Mouse (Mus musculus) testis, postnatal 14 days (tissue): ENCODE results near the gene Padi1.

ENCODE experiments used
- DNase-seq: peaks from one replicate; pipeline ENCODE4 v3.0.0; 2021; ENCODE audit warnings: low spot score

Gene Padi1

DNA sequence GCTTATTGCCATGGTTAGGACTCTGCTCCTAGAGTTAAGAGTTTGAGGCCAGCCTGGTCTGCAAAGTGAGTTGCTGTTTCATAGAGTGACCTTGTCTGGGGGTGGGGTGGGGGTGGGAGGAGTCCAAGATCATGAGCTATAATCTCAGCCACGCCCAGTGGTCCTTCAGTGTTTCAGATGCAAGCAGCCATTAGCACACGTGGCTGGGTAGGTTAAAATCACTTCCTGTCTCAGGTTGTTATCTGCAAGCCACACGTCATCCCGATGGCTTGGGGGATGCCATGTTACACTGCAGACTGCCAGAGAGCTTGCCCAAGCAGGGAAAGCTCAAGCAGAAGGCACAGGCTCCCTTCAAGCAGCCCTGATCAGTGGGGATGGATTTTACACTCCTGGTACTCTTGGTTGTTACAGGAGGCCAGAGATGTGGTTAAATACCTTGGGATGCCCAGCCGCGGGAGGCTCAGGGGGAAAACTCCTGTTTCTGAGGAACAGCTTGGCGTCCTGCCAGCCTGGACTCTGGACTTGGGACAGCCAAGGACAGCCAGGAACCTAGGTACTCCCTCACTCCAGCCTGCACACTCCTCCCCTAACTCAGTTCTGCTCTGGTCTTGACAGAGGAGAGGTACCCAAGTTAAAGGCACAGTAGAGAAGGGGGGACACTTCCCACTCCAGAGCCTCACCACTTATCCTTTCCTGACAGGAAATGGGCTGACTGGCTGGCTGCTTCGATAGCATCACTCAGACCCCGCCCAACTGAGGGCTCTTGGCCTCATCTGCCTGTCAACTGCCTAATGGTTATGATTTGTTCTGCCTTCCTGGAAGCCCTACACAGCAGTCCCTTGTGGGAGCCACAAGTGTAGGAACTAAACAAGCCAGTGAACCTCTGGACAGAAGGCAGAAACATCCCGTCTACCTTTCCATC lies 29.3 kb downstream of the Padi1 start:
- no peak for DNase-seq

DNA sequence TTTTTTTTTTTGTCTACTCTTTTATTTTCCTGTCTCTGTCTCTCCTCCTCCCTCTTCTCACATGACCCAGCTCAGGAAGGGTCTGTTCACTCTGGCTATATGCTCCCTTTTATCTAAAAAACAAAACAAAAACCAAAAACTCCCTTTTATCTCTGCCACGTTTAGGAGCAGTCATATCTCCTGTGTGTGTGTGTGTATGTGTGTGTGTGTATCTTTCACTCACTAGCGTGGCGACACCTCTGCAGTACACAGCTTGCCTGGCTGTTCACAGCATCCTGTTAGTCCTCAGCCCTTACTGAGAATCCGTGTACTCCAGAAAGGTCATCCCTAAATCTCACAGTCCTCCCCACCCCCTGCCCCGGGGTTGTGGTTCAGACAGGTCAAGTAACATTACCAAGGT lies 30.1 kb downstream of the Padi1 start:
- DNase-seq = no peak

DNA sequence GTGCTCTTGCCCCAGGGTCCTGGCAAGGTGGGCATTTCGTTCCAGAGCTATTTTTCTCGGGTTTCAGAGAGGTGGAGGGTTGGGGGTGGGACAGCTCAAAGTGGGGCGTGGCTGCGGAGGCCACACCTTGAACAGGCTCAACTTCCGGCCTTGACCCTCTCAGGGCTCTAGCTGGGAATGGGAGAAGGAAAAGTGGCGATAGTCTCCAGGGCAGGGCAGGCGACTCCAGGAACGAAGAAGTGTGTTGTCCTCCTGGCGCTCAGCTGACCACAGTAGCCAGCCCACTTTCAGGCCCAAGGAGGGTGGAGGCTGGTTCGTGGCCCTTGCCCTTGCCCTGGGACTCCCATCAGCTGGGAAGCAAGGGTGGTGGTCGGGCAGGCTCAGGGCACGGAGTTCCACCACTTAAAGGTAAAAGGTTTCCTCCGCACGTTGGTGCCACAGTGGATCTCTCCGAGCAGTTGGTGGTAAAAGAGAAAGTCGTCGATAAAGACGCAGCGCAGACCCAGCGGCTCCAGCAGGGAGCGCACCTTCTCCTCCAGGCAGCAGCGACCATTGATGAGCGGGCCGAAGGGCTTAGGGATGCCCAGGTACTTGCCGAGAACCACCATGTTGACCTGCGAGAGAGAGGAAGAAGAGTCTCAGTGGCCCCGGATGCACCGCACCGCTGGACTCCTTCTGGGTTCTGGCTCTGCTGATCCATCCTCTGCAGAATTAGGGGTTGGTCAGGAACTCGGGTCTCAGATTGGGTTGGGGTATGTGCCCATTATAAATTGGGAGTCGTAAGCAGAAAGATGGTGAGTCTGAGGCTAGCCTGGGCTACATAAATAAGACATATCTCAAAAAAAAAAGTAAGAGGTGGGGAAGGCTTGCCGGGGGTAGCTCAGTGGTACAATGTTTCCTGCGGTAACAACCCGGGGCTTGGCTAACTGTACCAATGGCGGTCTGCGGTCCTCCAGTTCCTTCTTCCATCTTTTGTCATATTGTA lies 31.0 kb downstream of the Padi1 start:
- DNase-seq = no peak

DNA sequence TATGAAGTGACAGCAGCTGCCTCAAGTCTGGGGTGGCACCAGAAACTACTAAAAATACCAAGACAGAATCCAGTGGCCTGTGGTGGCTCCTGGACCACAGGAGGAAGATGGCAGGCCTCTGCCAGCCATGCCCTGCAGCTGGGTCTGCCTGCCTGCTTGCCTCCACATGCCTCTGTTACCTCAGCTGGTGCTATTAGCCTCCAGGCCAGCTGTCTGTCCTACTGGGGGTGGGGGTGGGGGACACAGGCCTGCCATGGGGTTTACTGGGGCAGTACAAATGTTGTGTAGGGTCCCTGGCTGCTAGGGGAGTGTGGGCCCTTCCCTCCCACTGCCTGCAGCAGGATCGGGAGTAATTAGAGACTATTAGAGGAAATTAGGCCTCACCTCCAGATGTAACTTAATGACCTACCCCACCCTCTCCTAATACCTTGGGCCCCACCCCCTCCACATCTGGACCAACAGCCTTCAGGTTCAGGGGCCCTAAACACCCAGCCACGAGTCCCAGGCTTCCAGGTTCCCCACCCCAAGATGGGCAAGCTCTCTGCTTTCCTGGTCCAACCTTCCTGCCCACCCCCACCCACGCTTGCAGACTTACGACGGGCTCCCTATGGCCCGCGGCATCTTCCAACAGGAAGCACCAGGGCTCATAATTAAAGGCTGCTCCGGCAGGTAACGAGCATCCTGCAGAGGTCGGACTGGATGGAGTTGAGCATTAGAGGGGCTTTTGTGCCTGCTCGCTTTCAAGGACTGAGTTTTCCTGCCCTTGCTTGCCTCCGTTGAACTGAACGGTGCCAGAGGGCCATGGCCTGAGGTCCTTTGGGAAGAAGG lies 32.0 kb downstream of the Padi1 start:
- DNase-seq = no peak

DNA sequence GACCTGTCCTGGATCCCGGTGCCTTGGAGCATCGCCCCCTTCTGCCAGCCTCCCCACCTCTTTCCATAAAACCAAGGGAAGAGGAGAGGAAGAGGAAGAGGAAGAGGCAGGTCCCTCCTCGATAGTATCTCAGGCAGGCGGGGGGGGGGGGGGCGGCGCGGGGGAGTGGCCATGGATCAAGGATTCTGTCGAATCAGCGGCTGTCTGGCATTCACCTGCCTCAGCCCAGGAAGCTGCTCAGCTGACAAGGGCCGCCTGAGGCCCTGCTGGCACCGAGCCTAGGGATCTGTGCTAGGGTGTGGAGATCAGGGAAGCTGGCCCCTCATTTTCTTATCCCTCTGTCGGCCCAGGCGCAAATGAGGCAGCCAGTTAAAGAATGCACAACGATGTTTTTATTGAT lies 33.0 kb downstream of the Padi1 start:
- DNase-seq = no peak

DNA sequence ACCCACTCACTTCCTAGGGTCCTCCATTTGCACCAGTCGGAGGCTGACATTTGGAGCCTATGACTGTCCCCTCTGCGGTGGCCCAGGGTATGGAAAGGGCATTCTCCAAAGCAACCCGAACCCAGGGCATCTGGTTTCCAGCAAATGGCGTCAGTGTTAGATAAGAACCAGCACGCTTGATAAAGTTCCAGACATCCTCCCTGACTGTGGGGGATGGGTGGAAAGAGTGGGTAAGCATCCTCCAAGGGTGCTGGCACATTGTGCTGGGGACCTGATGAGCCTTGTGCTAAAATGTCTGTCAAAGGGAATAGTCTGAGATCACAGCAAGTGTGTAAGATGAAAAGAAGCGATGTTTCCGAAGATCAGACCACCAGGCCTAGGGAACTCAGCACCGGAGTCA lies 33.4 kb downstream of the Padi1 start:
- DNase-seq = no peak

DNA sequence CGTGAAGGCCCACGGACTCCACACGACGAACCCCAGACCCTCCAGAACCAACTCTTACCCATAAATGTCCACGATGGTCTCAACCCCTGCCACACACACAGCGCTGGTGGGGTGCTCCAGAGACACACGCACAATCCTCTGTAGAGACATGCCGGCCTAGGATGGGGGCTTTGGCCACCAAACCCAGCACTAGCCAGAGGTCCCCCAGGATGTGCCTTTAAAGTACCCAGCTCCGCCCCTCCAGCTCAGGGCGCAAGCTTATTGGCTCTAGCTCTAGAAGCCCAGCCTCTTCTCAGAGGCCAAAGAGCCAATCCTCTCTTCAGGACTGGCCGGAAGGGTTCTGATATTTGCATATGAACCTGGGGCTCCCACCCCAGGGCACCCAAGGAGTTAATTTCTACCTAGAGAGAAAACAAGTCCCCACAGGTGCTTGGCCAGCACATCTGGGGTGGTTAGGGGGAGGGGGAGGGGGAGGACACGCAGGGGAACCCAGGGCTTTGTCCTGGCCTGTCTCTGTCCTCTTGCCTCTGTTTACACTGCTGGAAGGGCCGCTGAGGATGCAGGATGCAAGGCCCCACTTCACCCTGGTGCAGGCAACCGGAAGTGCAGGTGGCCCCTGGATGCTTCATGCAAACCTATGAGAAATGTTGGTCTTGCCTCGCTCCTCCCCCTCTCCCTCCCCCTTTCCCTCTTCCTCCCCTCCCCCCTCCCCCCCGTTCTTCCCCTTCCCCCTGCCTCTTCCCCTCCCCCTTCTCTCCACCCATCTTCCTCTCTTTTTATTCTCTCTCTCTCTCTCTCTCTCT lies 34.9 kb downstream of the Padi1 start, which contains the start of gene Padi3:
Padi3 (minus strand) TSS at position 191 of the 803 bp plus-strand sequence.
- peak; percentile 66 for DNase-seq

DNA sequence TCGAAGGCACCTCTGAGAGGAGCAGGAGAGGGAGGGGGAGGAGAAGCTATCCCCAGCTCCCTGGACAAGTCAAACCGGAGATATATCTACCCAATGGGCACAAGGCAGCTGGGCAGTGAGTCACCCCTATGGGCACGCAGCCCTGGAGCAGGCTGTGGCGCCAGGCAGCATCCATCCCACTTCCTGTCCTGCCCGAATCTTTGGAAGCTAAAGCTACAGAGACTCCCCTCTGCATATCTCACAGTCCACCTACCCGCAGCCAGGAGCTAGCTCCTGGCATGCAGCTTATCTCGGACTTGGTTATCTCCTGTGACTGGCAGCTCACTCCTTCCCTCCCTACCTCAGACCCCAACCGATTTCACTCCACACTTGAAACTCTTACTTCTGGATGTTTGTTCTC lies 36.5 kb downstream of the Padi1 start:
- no peak for DNase-seq

DNA sequence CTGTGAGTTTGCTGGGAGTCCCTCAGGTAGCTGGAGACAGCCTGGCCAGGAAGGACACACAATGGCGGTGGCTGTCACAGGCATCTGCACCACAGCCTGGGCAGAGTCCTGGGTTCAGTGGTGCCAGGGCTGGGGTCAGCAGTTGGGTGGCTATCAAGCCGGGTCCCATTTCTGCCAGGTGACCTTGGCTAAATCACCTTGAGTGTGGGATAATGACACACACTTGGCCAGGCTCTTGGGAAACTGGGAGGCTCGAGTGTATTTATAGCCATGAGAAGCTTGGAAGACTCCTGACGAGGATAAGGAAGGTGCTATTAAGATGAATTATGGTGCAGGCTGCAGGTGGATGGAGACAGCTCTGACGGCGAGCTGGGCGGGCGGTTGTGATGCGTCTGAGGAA lies 41.0 kb downstream of the Padi1 start:
- no peak for DNase-seq

DNA sequence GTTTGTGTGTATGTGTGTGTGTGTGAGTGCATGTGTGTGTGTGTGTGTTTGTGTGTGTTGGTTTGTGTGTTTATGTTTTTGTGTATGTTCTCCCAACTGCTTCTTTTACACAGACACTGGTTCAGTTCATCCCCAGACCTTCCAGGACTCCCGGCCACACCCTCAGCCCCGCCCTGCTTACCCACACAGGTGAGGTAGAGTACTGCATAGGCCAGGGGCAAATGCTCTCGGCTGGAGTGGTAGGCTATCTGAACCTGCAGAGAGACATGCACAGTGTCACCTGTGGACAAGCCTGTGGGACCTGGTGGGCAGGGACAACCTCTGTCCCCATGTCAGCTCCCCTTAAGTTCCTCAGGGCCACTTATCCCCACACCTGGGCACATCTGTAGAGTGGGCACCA lies 44.2 kb downstream of the Padi1 start:
- DNase-seq = no peak

DNA sequence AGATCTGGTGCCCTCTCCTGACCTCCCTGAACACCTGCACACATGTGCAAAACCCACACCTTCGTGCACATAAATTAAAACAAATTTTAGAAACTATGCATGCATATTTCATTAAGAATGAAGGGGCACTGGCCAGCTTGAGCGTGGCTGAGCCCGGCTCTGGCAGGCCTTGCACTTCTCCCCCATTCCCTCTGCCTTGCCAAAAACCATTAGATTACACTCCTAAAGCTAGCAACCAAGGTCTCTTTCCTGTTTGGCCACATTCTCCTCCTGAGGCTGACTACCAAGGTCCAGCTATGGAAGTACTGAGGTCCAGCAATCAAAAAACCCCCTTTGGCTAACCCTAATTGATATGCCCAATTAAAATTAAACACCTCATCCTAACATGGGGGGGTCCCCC lies 48.8 kb downstream of the Padi1 start:
- no peak for DNase-seq

DNA sequence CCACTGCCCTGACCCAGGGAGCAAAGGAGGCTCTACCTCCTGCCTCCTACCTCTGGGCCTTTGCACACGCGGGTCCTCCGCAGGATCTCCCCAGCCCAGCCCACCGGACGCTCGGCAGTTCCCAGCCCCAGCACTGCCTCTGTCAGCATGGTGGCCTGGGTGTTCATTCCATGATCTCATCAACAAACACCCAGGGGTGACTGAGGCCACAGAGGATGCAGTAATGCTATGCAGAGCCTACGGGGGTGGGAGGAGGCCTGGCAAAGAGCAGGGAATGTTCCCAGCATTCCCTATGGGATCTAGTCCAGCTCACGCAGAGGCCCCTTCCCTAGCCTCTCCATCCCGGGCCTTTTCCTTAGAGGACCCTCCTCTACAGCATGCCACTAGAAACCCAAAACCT lies 50.9 kb downstream of the Padi1 start:
- no peak for DNase-seq

DNA sequence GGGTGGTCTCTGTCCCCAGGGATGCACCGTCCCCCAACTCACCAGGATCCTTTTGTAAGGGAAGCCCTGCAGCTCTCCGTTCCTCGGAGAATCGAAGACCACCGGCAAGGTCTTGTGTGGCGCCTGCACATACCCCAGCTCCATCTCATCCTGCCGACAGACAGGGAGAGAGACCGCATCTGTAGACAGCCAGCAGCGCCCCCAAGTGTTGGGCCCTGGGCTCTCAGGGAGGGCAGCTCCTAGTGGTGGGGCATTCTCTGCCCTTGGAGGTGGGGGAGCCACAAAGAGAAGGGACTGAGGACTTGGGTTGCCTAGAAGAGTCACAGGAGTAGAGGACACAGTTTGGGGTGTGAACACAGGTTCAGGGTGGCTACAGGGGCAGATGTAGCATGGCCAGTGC lies 51.8 kb downstream of the Padi1 start:
- no peak for DNase-seq

DNA sequence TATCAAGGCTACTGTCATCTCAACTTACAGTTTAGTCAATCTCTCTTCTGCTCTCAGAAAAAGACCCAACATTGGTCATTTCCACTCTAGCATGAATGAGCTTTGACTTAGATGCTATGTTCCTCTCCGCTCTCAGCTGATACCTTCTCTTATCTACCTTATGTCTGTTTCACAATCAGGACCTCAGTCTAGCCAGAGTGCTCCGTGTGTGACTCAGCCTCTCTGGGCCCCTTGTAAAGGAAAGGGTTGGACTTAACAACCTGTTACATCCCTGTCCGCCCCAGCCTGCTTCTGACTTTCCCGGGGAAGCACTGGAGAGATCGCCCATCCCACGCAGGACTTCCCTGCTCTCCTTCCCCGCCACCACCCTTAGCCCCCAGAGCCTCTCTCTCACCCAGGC lies 53.0 kb downstream of the Padi1 start:
- DNase-seq = no peak

DNA sequence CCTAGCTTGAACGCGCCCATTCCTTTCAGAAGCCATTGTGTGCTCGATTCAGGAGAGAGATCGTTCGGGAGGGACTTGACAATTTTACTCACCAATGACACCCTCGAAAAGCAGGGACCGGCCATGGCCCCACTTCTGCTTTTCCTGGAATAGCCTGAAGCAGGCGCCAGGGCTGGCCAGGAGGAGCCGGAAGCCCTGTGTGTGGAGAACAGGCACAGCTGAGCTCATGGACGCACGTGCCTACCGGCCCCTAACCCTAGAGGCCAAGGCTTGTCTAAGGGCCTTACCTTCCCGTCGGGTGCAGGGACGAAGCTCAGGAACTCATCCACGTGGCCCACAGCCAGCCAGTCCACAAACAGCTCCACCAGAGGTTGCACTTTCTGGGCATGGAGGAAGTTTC lies 54.5 kb downstream of the Padi1 start:
- no peak for DNase-seq

DNA sequence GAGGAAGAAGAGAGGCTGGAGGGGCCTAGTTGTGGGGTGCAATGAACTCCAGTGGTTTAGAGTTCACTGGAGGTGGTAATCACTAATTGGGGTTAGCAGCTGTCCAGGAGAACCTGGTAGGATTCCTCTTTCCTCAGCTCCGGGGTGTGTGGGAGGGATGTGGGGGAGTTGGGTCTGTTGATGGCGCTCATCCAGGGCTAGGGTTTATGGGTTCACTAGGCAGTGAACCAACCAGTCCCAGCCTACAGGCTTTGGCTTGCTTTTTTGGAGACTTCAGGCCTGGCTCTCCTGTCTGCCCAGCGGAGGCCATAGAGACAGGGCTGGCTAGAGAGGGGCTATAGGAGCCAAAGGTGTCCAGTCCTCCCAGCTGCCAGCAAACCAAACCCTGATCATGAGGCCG lies 55.6 kb downstream of the Padi1 start:
- no peak for DNase-seq

DNA sequence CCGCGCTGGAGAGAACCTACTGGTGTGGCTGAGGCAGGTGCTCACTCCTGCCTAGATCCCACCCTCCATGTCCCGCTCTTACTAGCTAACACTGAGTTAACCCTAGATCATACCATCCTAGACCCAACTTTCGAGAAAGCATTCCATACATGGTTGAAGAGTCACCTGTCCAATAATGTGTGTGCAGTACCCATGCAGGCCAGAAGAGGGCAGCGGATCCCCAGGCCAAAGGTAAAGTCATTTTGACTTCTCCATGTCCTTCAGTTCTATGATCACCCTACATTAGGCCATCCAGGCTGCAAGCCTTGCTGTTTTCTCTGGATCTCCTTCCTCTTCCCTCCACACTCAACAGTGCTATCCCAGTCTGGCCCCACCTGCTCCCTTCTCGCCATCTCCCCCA lies 56.6 kb downstream of the Padi1 start:
- peak; percentile 59 for DNase-seq

DNA sequence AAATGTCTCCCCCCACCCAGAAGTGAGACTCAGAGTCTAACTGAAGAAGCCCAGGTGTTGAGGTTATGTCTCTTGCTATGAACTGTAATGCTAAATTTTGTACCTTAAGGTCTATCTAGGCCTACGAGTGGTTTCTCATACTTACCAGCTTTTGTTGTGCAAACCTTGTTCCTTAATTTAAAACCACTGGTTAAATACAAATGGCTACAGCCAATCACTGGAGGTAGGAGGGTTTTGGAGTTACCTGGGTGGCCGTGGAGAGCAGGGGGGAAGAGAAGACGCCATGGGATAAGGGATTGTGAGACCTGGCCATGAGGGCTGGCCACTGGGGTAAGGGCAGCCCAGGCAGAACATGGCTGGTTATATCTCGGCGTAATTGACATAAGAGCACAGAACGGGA lies 57.3 kb downstream of the Padi1 start:
- no peak for DNase-seq

DNA sequence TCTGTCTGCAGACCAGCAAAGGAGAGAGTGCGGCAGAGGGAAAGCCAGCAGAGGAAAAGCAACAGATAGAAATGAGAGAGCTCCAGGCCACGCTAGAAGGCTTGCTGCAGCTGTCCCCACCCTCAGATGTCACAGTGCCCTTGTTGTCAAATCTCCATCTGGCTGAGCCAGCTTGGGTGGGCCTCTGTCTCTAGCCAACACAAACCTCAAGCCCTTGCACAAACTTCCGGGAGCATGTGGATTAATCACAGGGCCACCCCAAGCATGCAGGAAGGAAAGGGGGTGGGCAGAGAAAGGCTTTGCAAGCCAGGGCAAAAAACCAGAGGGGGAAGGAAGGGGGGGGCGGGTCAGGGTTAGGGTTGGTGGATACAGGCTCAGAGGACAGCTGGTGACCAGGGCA lies 58.2 kb downstream of the Padi1 start:
- DNase-seq = no peak

DNA sequence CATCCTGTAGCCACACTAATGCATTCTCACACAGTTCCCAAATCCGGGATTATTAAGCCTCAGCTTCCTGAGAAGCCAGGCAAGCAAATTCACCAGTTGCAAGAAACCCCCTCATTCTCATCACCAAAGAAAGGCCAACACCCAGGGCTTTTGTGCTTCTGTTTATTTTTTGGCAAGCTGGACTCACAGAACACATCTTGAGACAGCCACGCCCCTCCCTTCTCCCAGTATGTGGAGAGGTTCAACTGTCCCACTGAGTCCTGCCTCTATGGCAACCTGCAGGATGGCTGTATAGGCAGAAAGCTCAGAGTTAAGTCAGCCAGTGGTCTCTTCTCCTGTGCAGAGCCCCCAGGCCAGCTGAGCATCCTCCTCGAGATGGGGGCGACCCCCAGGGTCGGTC lies 60.4 kb downstream of the Padi1 start:
- no peak for DNase-seq

DNA sequence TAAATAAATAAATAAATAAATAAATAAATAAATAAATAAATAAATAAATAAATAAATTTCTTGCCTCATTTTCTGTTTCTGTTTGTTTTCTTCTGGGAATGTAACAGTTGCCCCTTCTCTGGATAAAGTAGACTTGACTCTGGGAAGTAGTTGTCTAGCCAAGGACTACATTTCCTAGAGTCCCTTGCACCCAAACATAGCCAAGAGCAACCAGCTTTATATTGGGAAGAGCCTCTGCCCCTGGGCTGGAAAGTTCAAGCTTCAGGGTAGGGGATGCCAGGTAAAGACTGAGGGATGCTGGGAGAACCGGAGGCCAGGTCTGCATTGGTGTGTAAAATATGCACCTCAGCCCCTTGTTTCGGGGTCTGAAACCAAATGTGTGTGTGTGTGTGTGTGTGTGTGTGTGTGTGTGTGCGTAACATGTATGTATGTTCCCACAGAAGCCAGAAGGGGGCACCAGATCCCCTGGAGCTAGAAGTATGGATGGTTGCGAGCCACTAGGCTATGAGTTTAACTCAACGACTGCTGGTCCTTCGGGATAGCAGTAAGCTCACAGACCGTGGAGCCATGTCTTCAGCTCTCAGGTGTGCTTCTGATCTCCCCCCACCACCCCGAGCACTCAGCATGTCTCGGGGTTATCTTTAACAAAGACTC lies 61.2 kb downstream of the Padi1 start:
- DNase-seq = no peak
